Mouse (Mus musculus): ENCODE measurements around the gene Insm1.

GRCm38 (mm10) chr2:146246409-146247075, 24.8 kb downstream of the Insm1 start:
- no peak for TF ChIP-seq CTCF (IDR thresholded peaks at IDR 0.05; ENCODE audit: low read depth, low read length)
- no peak for TF ChIP-seq POLR2A (IDR thresholded peaks at IDR 0.05; ENCODE audit: insufficient read depth, low read length)
- no peak for TF ChIP-seq EP300 (IDR thresholded peaks at IDR 0.05; ENCODE audit: insufficient read depth, low read depth, low read length)

All from ES-Bruce4 (cell line).